Mouse (Mus musculus): Measurements from ENCODE around the gene Bhmt. TPM values are rescaled to one million over a fixed set of nuclear protein-coding genes. Genes with fewer than 3 reads are reported as not detected.
"Not testable (repeated sequence)": the region's sequence is repeated elsewhere in the genome, so short reads cannot be mapped to it uniquely, and the experiment has no call there.

Bhmt gene
- polyA plus RNA-seq, 1 experiment: 0.18 TPM

DNA sequence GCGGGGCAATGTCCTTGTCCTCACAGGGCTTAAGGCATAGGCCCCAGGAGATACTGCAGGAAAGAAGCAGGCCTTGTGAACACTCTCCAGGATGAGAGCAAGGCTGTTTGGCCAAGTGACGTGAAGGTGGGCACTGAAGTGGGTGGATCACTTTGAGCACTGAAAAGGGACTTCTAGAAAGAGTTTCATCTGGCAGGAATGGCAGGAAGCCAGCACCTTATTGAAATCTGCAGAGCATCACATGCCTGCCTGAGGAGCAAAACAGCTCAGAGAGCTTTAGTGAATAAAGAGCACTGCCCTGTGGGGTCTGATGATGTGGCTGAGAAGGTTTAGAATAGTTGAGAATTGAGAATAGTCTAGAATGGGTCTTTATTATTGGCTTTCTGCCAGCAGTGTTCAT, 29.3 kb downstream of the Bhmt start:
- no peak for DNase-seq (ENCODE audit: low spot score)

- no peak for DNase-seq (ENCODE audit: low spot score)
Measured at GRCm38 (mm10) chr13:93607701-93608100, 30.1 kb downstream of the Bhmt start.

- no peak for DNase-seq (ENCODE audit: low spot score)
Measured at GRCm38 (mm10) chr13:93606868-93607578, 30.7 kb downstream of the Bhmt start.

- no peak for DNase-seq (ENCODE audit: low spot score)
Measured at GRCm38 (mm10) chr13:93604698-93605097, 33.1 kb downstream of the Bhmt start.

GRCm38 (mm10) chr13:93601527-93601926, 36.2 kb downstream of the Bhmt start:
- DNase-seq (ENCODE audit: low spot score): no peak

DNA sequence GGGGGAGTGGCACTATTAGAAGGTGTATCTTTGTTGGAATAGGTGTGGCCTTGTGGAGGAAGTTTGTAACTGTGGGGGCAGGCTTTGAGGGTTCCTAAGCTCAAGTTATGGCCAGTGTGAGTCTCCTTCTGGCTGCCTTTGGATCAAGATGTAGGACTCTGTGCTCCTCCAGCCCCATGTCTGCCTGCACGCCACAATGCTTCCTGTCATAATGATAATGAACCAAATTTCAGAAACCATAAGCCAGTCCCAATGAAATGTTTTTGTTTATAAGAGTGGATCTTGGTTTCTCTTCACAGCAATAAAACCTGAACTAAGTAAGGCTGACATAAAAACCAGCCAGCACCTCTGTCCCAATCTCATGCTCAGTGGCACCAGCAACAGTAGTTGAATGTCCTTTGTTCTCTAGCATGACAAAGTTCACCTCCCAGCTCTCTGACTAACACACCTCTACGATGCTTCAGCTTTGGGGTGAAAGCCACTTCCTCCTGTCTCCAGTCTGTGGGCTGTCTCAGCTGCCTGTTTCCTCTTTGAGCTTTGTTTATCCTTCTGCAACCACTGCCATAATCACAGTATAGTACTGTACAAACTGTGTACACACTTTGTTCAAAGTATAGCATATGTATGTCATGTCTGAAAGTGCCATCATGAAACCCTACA, 44.6 kb downstream of the Bhmt start:
- DNase-seq (ENCODE audit: low spot score): no peak

DNA sequence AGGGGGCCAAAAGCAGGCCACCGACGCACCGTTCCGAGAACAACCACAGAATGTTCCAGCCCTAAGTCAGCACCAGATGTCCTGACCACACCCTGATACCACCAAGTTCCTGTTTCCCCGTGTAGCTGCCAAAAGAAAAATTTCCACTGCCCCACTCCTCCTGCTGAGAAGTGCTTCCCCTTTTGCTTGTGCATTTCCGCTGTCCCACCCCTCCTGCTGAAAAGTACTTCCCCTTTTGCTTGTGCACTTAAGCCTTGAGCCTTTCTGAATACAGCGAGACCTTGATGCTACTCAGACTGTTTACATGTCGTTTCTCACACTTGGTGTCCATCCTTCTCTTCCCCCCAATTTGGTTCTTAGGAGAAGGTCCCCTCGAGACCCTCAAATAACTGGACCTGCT, 55.2 kb downstream of the Bhmt start:
- DNase-seq (ENCODE audit: low spot score): not testable (repeated sequence)

DNA sequence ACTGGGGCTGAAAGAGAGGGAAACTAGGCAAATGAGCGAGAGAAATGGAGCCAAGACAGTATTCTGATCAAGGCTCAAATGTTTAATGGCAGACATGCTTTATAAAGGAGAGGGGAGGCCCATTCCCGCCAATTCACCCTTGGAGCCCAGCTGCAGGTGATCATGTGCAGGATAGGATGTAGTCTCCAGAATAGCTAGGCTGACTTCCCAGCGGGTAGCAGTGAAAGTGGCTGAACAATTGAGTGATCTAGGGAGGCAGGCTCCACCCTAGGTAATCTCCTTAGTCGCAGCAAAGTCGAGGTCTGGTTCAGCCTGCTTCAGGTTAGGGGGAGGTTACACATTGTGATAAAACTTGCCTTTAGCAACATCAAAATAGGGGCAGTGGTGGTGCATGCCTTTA, 57.3 kb downstream of the Bhmt start:
- DNase-seq (ENCODE audit: low spot score): no peak

DNA sequence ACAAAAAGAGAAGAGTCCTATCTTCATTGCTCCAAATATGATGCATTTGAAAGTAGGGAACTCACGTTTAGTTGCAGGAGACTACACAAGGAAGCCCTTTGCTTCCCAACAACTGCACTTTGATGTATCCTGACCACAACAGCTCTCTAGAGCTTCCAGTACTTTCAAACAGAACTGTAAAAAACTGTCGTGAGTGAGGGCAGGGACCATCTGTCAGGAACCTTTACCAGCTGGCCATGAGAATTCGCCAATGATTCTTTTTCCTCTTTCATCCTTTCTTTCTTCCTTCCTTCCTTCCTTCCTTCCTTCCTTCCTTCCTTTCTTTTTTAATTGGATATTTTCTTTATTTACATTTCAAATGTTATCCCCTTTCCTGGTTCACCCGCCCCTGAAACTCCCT, 68.1 kb downstream of the Bhmt start:
- DNase-seq (ENCODE audit: low spot score): no peak

Other genes starting within 250 kb of the Bhmt start
- 20.1 and 27.7 TPM in 2 replicates for gene Jmy, start 138.2 kb downstream of the Bhmt start, polyA plus RNA-seq (2012; rRNA removed)
- 1.3 TPM in 2 replicates for gene Bhmt2, start 36.3 kb upstream of the Bhmt start, polyA plus RNA-seq (2012; rRNA removed)
- 1.7 and 2.2 TPM in 2 replicates for gene Dmgdh, start 36.5 kb upstream of the Bhmt start, polyA plus RNA-seq (2012; rRNA removed)
- 40.1 and 44.2 TPM in 2 replicates for gene Arsb, start 133.7 kb upstream of the Bhmt start, polyA plus RNA-seq (2012; rRNA removed)

All from urinary bladder, adult 2 months (tissue).